Mouse (Mus musculus) cerebellum, adult 9-10 months (tissue): Measurements from ENCODE around the gene Pgpep1l.
"Not testable (repeated sequence)": the region's sequence is repeated elsewhere in the genome, so short reads cannot be mapped to it uniquely, and the experiment has no call there.

ENCODE experiments used
- DNase-seq: peaks from one replicate; pipeline ENCODE4 v3.0.0; 2022

Pgpep1l gene

GRCm38 (mm10) chr7:68282304-68283132, 18.5 kb upstream of the Pgpep1l start:
- DNase-seq, result no peak

DNA sequence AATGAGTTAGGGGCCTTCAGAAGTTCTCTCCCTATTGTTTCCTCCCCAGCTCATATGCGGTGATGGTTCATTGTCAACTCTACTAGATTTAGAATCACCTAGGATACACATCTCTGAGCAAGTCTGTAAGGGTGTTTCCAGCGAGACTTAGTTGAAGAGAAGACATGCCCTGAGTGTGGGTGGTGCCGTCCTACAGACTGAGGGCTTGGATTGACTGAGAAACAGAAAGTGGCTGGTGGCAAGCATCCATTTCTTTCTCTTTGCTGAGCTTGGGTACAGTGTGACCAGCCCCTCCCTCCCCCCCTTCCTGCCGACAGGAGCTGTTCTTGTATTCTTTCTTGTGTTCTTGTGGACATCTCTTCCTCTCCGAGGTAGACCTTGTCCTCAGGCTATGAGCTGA, 17.3 kb upstream of the Pgpep1l start:
- DNase-seq, result no peak

GRCm38 (mm10) chr7:68280352-68280869, 16.4 kb upstream of the Pgpep1l start:
- DNase-seq, result no peak

DNA sequence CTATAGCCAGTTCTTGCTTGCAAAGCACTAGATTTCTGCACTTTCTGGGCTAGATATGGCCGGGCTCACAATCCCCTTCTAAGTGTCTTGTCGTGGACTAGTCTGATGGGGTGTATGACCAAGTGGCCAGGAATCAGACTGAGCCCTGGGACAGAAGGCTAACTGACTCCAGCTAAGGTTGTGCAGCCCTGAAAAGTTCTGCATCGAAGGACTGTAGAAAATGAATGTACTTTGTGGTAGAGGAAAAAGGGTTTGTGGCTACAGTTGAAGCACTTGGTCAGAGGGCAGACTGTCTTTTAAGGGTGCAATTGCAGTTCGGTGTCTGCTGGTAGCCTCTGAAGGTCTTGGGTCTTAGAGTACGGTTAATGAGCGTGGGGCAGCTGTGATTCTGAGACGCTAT, 15.4 kb upstream of the Pgpep1l start:
- DNase-seq, result no peak

DNA sequence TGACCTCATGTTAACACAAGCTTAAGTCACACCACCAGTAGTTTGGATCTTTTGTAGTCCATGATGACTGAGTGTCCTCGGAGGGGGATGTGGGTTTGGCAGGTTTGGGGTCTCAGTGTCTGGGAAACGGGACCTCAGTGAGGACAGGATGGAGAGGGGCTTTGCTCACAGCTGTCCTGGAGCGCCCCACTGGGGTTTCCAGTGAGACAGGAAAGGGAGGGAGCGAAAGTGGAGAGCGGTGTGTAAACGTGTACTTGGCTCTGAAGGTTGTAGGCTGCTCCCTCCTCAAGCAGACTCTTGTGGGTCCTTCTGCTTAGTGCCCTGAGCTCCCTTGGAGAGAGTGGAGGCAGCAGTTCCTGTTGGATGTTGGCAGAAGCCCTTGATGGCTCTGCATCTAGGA, 14.9 kb upstream of the Pgpep1l start:
- DNase-seq, result no peak

DNA sequence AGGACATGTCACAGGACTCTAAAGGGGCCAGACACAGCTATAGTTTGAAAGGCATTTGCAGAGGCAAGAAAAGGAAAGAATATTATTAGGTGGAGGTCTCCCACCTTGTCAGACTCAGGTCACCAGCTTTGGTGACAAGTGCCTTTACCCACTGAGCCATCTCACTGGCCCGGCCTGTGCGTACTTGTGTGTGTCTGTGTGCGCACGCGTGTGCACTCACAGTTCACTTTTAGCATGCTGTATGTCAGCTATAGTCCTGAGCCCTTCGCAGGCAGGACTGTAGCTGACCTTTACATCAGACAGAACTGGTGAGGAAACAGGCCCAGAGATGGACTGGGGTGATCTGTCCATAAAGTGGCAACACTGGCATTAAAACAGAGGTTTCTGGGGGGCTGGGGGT, 14.4 kb upstream of the Pgpep1l start:
- DNase-seq, result no peak

DNA sequence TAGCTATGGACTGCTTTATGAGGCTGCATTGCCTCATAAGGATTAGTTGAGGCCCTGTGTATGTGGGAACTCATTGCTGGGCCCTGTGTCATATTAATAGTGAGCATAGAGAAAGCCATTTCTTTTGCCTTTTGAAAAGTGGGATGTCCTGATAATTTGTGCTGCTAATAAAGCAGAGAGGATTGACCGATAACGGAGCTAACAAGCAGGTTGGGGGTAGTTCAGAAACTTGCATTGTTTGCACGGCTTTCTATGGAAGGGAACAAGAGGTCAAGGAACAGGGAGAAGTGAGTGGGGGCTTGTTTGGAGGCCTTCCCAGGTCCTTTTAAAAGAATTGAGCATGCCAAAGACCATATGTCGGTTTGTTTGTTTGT, 13.9 kb upstream of the Pgpep1l start:
- no peak for DNase-seq

GRCm38 (mm10) chr7:68277054-68277896, 13.2 kb upstream of the Pgpep1l start:
- DNase-seq, result no peak

DNA sequence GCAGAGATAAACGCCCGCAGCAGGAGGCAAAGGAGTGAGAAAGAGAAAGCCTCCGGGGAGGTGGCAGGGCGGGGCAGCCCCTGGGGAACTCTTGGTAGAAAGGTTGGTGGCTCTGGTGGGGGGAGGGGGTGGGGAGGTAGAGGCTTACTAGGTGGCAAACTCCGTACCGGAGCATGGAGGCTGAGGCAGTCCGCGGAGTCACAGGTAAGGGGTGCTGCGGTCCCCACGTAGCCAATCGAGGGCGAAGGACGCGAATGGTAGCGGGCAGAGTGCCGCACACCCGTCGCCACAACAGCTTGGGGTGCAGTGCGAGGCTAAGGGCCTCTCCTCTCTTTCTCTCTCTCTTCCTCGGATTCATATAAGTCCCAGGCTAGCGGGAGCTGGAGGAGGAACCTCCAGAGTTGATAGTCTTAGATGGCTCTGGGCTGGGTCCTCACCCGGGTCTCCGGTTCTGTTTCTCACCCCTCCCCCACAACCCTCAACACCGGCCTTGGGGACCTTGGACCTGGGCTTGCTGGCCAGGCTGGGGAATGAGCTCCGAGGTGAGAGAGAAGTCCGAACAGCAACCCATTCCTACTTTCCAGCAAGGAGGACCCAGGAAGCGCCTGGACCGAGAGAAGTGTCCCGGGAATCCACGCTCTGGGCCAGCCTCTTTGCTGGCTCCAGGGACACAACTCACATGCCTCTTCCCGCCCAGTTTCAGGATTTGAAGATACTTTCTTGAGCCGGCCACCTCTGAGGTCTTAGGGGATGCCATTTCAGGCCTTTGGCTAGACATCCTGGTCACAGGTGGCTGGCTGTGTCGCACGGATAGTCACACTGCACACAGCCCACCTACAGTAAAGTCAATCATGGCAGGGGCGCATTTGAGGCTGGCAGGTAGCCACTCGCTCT, 12.1 kb upstream of the Pgpep1l start:
- no peak for DNase-seq

- DNase-seq, result not testable (repeated sequence)
Observed at GRCm38 (mm10) chr7:68275445-68275837, 11.4 kb upstream of the Pgpep1l start.

GRCm38 (mm10) chr7:68274951-68275350, 10.9 kb upstream of the Pgpep1l start:
- no peak for DNase-seq

DNA sequence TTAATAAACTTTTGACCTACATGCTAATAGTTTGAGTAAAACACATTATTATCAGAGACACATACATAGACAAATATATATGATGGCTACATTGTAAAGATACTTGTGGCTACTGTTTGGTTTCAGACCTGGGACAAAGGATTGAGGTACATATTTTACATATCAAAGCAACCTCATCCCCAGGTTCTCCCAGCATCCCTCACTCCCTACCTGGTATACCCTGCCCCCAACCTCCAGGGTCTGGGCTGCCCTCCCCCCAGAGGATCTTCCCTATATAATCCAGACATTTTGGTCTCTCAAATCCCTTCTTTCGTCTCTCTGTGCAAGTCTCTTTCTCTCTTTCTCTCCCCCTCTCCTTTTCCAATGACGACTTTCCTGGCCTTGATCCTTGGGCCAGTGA, 10.2 kb upstream of the Pgpep1l start:
- DNase-seq, result no peak

DNA sequence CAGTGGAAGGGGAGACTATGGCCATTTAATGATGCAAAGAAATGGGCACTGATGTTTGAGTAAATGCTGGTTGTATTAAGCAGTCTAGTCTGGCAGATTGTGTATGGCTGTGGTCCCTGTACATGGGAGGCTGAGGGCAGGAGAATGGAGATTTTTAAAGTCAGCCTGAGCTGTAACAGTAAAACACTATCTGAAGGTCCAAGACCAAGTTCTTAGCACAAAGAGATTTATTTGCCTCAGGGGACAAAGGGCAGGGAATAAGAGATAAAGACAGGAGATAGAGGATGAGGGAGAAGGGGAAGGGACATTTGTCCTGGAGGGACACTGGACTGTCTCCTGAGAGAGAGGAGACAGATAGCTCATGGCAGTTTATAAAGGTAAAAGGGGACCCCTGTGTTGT, 9.5 kb upstream of the Pgpep1l start, which contains the start of gene Fam169b:
Gene Fam169b (plus strand): TSS at position 325 of the 400 bp plus-strand sequence.
- no peak for DNase-seq

DNA sequence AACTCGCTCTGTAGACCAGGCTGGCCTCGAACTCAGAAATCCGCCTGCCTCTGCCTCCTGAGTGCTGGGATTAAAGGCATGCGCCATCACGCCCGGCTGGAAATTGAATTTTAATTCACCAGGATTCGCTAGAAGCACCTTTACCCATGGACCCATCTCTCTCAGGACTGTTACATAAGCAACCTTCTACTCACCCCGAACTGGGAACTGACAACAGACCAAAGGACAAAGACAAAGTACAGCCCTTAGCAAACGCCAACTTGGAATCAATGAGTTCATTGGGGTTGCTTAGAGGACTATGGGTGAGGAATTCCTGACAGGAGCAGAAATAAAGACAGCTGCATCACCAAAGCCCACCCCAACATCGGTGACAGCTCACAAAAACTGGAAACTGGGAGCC, 8.6 kb upstream of the Pgpep1l start:
- DNase-seq, result no peak

DNA sequence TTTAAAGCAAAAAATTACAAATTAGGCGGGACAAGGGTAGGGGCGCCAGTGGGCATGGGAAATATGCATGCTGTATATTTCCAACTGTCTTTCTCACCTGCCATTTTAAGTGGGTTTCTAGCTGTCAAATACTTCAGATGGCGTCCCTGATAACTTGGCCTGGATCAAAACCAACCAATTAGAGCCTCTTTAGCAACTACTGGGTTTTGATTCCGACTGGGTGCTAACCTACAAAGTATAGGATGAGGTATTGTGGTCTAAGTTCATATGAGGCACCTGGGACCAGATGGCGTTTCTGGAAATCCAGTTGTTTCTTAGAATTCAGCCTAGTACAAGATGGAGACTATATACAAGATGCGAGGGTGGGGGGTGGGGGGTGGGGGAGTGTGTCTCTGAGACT, 7.8 kb upstream of the Pgpep1l start:
- no peak for DNase-seq

DNA sequence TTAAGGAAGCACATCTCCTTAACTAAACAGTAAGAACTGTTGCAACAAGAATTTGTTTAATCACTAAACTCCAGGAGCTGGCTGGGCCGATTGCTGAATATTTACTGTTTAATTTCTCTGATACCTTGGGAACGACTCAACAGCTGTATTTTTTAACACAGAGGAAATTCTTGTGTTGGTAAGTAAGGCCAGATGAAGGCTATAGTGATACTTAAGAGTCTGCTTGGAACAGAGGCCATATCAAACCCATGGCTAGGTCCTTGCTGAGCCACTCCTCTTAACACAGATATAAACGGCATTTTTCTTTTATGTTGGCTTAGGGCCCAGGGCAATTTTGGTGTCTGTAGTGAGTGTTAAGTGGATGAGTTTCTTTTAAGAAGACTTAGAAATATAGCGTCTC, 6.5 kb upstream of the Pgpep1l start:
- no peak for DNase-seq

DNA sequence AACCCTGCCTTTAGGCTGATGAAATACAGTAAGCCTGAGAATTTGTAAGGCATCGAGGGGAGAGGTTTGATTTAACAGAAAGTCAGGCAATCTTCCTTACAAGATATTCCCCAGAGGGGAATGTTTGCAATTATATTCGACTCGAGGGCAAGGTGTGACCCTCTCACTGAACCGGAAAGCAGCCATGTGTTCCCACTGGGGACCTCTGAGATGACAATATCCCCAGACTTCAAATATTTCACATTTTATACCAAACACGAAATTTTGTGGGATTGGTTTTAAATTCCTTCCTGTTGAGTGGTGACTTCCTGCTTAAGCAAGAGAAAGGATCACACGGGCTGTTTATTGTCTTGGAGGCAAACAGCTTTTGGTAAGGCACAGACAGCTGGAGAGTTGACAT, 2.7 kb upstream of the Pgpep1l start:
- no peak for DNase-seq

DNA sequence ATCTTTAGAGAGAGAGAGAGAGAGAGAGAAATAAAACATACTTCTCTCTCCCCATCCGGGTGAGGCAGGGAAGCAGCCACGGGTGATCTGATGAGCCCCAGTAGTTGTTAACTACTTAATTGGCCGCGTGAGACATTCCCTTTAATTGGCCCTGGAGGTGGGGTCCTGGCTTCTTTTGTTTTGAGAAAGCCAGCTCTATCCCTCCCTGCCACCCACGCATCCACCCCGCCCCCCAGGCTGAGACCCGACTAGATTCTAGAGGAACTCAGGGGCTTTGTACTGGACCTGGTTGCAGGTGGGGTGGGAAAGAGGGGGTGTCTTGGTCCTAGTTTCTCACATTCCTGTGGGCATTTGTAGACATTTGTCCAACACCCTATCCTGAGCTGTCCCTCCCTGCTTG, 1.4 kb upstream of the Pgpep1l start:
- DNase-seq, result no peak

GRCm38 (mm10) chr7:68264531-68264930, 498 bp upstream of the Pgpep1l start:
- DNase-seq, result no peak

- no peak for DNase-seq
Observed at GRCm38 (mm10) chr7:68263346-68264027, 546 bp downstream of the Pgpep1l start.

- DNase-seq, result no peak
Observed at GRCm38 (mm10) chr7:68262612-68263200, 1.3 kb downstream of the Pgpep1l start.
